Mouse (Mus musculus) liver, embryonic 16.5 days (tissue): ENCODE results near the gene Plcb4. TPM values are rescaled to one million over a fixed set of nuclear protein-coding genes. Genes with fewer than 3 reads are reported as not detected.

Source experiments
- ATAC-seq: fragments of 200-750 bp; cut with Nextera tagmentation; 2 replicates; pipeline ENCODE4 v1.8.0; 2017; ENCODE audit warnings: low read depth, mild to moderate bottlenecking, moderate number of reproducible peaks, moderate library complexity
- H3K27ac ChIP-seq: fragments of 300-500 bp; sonication (generic); 2 replicates; pipeline ENCODE4 v1.5.1; 2014; ENCODE audit warnings: mild to moderate bottlenecking, low read length
- H3K27me3 ChIP-seq: fragments of 300-500 bp; sonication (generic); 2 replicates; pipeline ENCODE4 v1.6.1; 2014; ENCODE audit warnings: low read depth, low read length, mixed read lengths; ENCODE audit not compliant: control insufficient read depth, insufficient read depth
- H3K36me3 ChIP-seq: fragments of 300-500 bp; sonication (generic); 2 replicates; pipeline ENCODE4 v1.6.1; 2014; ENCODE audit warnings: mild to moderate bottlenecking; ENCODE audit not compliant: control insufficient read depth, insufficient read depth
- H3K4me1 ChIP-seq: fragments of 300-500 bp; sonication (generic); 2 replicates; pipeline ENCODE4 v1.6.1; 2014; ENCODE audit warnings: low read depth, low read length, mixed read lengths; ENCODE audit not compliant: control insufficient read depth
- H3K4me2 ChIP-seq: fragments of 300-500 bp; sonication (generic); 2 replicates; pipeline ENCODE4 v1.6.1; 2014; ENCODE audit warnings: low read depth, low read length, mixed read lengths
- H3K4me3 ChIP-seq: fragments of 300-500 bp; sonication (generic); 2 replicates; pipeline ENCODE4 v1.5.1; 2014; ENCODE audit warnings: low read depth, mild to moderate bottlenecking, low read length
- H3K9ac ChIP-seq: fragments of 300-500 bp; sonication (generic); 2 replicates; pipeline ENCODE4 v1.6.1; 2014; ENCODE audit warnings: low read depth, low read length
- H3K9me3 ChIP-seq: fragments of 300-500 bp; sonication (generic); replicated peaks from 2 replicates; pipeline ENCODE4 v1.6.1; 2016; ENCODE audit warnings: low read length; ENCODE audit not compliant: control insufficient read depth
- WGBS: fragments of 180-500 bp; shearing (Covaris S2); extraction: QIAGEN DNeasy Blood & Tissue Kit; methylation state at CpG from one replicate; pipeline ENCODE4 v1.1.7; 2014; ENCODE audit not compliant: insufficient replicate concordance; 5-methylcytosine and 5-hydroxymethylcytosine counted together
- polyA plus RNA-seq: library from polyadenylated mRNA; unstranded; fragments of >200 nt; fragmentation: Nextera tagmentation; extraction: Ambion mirVana; gene quantifications from 2 replicates; pipeline ENCODE4 v1.2.1, GENCODE M21; 2015

Gene Plcb4
- polyA plus RNA-seq, 1 experiment from 2014 or later: 2.3 TPM

DNA sequence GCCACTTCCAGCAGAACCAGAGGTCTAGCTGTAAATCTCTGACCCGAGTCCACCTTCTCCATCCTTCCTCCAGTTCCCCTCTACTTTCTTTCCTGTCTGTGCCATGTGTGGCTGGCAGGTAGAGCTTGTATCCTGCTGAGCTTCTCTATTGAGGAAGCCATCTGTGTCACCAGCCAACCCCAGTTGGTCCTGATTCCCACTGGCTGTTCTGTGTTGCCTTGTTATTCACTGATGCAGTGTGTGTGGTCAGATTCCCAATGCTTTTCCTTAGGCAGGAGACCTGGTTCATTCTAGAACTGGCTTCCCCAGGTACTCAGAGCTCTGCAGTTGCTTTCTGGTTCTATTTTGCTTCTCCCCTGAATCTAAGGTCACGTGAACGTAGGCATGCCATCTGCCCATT, 177.6 kb downstream of the Plcb4 start:
- 64% methylated on average over 3 of the region's 3 CpGs for WGBS
- no peak overlapping the region for H3K27ac ChIP-seq
- no peak overlapping the region for H3K4me3 ChIP-seq
- H3K9ac ChIP-seq: no peak overlapping the region
- no peak overlapping the region for H3K4me2 ChIP-seq
- no peaks in the 10 kb centered on the region for H3K27me3 ChIP-seq
- no peaks in the 10 kb centered on the region for H3K36me3 ChIP-seq
- no peak for ATAC-seq
- H3K9me3 ChIP-seq: no peaks in the 10 kb centered on the region
- no peaks in the 10 kb centered on the region for H3K4me1 ChIP-seq

DNA sequence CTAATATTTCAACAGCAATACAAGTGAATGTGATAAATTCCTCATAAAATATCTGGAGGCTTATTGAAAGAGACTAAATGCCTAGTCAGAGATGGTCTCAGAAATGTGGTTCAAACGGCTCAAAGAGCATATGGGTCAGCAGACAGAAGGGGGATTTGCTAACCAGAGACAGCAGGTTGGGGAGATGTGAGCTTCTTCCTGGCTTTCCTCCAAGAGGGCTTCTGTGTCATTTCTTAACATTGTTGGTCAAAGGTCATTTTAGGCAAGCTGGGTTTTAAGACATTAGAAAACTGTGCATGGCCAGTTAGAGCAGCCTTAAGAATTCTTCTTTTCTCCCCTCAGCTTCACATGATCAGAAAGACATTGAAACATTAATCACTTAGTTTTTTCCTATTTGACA, 178.9 kb downstream of the Plcb4 start:
- WGBS: 41% methylated on average over 1 of the region's 1 CpGs
- Histone ChIP-seq H3K4me1 (no peaks in the 10 kb centered on the region), H3K9me3 (no peaks in the 10 kb centered on the region), H3K27ac (no peak overlapping the region), H3K4me2 (no peak overlapping the region), H3K9ac (no peak overlapping the region), H3K36me3 (no peaks in the 10 kb centered on the region), H3K27me3 (no peaks in the 10 kb centered on the region), H3K4me3 (no peak overlapping the region)
- ATAC-seq: no peak

DNA sequence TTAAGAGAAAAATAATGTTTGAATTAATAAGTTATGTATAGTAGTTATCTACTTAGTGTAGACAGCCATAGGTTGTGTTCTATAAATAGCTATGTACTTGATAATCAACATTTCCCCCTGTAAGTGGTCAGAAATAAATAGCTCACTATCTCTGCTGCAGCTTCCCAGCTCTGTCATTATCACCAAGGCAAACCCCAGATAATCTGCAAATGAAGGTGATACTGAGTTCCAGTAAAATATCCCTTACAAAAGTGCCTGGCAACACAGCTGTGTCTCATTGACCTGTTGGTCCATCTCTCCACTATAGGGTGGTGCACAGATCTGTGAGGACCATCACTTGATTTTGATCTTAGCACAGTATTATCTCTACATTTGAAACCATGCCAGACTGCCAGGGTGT, 179.3 kb downstream of the Plcb4 start:
- Histone ChIP-seq H3K36me3 (no peaks in the 10 kb centered on the region), H3K27me3 (no peaks in the 10 kb centered on the region), H3K4me2 (no peak overlapping the region), H3K4me3 (no peak overlapping the region), H3K27ac (no peak overlapping the region), H3K9ac (no peak overlapping the region), H3K4me1 (no peaks in the 10 kb centered on the region), H3K9me3 (no peaks in the 10 kb centered on the region)
- ATAC-seq: no peak

DNA sequence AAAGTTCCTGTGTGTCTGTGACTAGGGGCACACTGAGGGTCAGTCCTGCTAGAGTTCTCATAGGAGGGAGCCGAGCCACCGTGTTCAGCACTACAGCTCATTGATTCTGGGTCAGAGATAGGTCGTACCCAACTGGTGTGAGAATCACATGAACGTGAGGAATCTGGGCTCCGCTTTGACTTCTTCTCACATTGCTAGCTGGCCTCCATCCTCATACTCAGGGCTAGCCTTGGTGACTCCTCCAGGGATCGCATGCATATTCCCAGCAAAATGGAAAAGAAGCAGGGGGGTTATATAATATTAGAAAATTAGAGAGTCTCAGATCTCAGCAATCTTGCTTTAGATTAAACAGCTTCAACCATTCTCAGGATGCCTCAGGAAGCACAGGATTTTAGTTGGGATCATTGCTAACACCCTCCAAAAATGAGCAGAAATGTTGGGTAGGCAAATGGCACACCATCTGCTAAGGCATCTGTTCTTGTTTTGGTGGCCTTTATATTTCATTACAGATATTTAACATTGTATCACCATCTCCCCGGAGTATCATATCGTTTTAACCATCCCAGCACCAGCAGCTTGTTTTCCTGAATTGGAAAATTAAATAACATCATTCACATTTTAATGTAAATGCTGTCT, 180.0 kb downstream of the Plcb4 start:
- H3K4me1 ChIP-seq: no peaks in the 10 kb centered on the region
- no peak overlapping the region for H3K4me3 ChIP-seq
- H3K4me2 ChIP-seq: no peak overlapping the region
- H3K36me3 ChIP-seq: no peaks in the 10 kb centered on the region
- H3K27ac ChIP-seq: no peak overlapping the region
- H3K9me3 ChIP-seq: no peaks in the 10 kb centered on the region
- no peak overlapping the region for H3K9ac ChIP-seq
- WGBS: 67% methylated on average over 8 of the region's 8 CpGs
- no peaks in the 10 kb centered on the region for H3K27me3 ChIP-seq
- ATAC-seq: no peak

DNA sequence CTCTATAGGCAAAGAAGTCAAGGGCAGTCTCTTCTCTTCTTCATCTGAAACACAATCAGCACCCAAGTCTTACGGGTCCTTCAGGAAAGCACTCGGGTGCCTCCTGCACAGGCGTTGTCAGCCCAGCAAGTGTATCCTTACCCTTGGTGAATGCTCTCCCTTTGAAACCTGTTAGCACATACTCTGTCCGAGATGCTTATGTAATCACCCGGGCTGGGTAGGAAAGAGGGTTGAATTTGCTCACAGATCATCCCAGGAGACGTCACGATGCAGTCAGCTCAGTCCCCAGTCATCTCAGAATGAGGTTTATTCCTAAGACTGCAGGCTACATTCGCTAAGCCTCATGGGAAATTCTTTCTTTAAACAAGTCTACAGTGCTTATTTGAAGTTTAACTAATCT, 184.9 kb downstream of the Plcb4 start:
- H3K4me2 ChIP-seq: no peak overlapping the region
- no peaks in the 10 kb centered on the region for H3K36me3 ChIP-seq
- H3K9ac ChIP-seq: no peak overlapping the region
- no peak overlapping the region for H3K27ac ChIP-seq
- ATAC-seq: no peak
- WGBS: 64% methylated on average over 8 of the region's 8 CpGs
- no peaks in the 10 kb centered on the region for H3K4me1 ChIP-seq
- H3K9me3 ChIP-seq: no peaks in the 10 kb centered on the region
- no peak overlapping the region for H3K4me3 ChIP-seq
- no peaks in the 10 kb centered on the region for H3K27me3 ChIP-seq

DNA sequence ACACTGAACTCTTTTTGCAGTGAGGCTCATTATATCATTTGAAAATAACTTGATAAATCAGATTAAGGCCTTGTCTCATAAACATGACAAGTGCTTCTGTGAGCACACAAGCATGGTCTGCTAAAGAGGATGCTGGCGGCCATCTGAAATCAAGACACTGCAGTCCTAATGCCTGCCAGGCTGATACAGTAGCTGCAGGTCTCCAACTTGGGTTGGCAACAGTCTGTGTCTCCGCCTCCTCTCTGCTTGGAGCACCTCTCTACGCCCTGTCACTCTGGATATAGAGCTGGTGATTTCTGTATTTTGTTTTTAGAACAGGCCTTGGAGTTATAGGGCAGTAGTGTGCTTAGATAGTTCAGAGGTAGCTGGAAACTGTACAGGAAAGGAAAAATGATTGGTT, 188.1 kb downstream of the Plcb4 start:
- no peak overlapping the region for H3K4me2 ChIP-seq
- H3K4me3 ChIP-seq: no peak overlapping the region
- no peak overlapping the region for H3K9ac ChIP-seq
- no peaks in the 10 kb centered on the region for H3K36me3 ChIP-seq
- H3K4me1 ChIP-seq: no peaks in the 10 kb centered on the region
- H3K27ac ChIP-seq: no peak overlapping the region
- no peaks in the 10 kb centered on the region for H3K9me3 ChIP-seq
- no peak for ATAC-seq
- WGBS: 63% methylated on average over 3 of the region's 3 CpGs
- no peaks in the 10 kb centered on the region for H3K27me3 ChIP-seq

DNA sequence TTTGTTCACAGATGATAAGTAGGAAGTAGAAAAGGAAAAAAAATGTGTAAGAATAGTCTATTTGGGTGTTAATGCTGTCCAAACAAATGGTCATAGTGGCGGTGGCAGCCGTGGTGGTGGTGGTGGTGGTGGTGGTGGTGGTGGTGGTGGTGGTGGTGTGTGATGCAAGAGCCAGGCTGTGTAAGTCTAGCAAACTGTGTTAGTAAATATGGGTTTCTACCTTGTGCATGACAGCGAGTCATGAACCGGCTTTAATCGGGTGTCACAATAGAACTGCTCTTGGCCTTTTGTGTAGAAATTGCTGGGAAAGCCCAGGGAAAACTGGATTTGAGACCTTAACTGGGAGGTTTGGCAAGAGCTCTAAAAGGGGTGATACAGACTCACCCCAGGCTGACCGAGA, 188.9 kb downstream of the Plcb4 start:
- no peaks in the 10 kb centered on the region for H3K27me3 ChIP-seq
- no peak overlapping the region for H3K27ac ChIP-seq
- ATAC-seq: no peak
- no peak overlapping the region for H3K4me3 ChIP-seq
- no peaks in the 10 kb centered on the region for H3K36me3 ChIP-seq
- 67% methylated on average over 6 of the region's 6 CpGs for WGBS
- no peaks in the 10 kb centered on the region for H3K9me3 ChIP-seq
- no peak overlapping the region for H3K4me2 ChIP-seq
- H3K4me1 ChIP-seq: no peaks in the 10 kb centered on the region
- H3K9ac ChIP-seq: no peak overlapping the region

DNA sequence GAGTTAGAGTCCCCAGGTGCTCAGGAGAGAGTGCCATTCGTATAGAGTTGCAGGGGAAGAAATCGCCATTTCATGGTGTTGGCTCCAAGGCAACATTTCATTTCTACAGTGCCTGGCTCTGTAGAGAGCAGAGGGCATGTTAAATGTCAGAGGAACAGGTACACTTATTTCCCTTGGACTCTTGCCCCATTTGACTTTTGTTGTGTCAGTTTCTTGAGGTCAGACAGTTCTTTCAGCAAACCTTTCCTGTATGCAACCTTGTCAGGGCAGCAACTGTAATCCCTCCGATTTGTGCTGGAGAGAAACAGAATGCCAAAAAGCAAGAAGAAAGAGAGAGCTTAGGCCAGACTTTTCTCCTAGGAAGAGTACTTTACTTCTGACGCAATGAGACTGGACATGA, 189.4 kb downstream of the Plcb4 start:
- H3K27me3 ChIP-seq: no peaks in the 10 kb centered on the region
- no peak for ATAC-seq
- H3K9ac ChIP-seq: no peak overlapping the region
- no peak overlapping the region for H3K4me2 ChIP-seq
- no peaks in the 10 kb centered on the region for H3K36me3 ChIP-seq
- H3K4me1 ChIP-seq: no peaks in the 10 kb centered on the region
- H3K27ac ChIP-seq: no peak overlapping the region
- no peaks in the 10 kb centered on the region for H3K9me3 ChIP-seq
- 70% methylated on average over 4 of the region's 4 CpGs for WGBS
- no peak overlapping the region for H3K4me3 ChIP-seq

DNA sequence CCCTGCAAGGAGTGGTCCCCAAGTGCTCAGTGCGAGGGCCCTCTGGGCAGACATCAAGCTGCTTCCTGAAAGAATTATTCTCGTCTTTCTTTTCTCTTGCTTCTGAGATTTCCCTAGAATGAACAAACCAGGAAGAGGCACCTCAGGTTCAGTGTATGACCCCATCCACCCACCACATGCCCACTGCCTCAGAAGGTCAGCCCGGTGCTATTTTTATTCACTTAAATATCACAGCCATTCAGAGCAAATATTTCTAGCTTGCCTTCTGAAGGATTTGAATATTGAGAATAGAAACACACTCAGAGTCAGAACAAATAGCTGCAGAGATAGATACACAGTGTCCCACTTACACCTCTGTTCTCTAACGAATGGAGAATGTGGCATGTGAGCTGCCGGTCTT, 193.2 kb downstream of the Plcb4 start:
- no peaks in the 10 kb centered on the region for H3K36me3 ChIP-seq
- 80% methylated on average over 5 of the region's 5 CpGs for WGBS

More for the DNA sequence above, 193.2 kb downstream of the Plcb4 start:
- Histone ChIP-seq H3K4me2 (no peak overlapping the region), H3K4me1 (no peaks in the 10 kb centered on the region), H3K27ac (no peak overlapping the region), H3K9ac (no peak overlapping the region), H3K9me3 (no peaks in the 10 kb centered on the region), H3K4me3 (no peak overlapping the region), H3K27me3 (no peaks in the 10 kb centered on the region)
- no peak for ATAC-seq
